Mouse (Mus musculus) adipocyte (in vitro differentiated cells): ENCODE measurements at regions not wholly inside any gene's neighbourhood (a gene's known extent, or its start where the extent isn't known, plus 50 kb on each side); places are given as distances from the start of the nearest gene placed in this dataset.

Experiments
- DNase-seq: peaks from one replicate; pipeline ENCODE4 v3.0.0-alpha.2; 2016; ENCODE audit warnings: low spot score

GRCm38 (mm10) chr1:98192671-98193070 is 97.2 kb upstream of the Pam start:
- DNase-seq = no peak

- no peak for DNase-seq
These were observed 96.6 kb upstream of the Pam start for GRCm38 (mm10) chr1:98192044-98192484.

- DNase-seq = no peak
These were observed 95.9 kb upstream of the Pam start for GRCm38 (mm10) chr1:98191331-98191730.

GRCm38 (mm10) chr1:98190741-98191140 is 95.3 kb upstream of the Pam start:
- no peak for DNase-seq

- DNase-seq = peak; percentile 18
These were observed 94.6 kb upstream of the Pam start for GRCm38 (mm10) chr1:98189991-98190471.

GRCm38 (mm10) chr1:98180372-98180771 is 84.9 kb upstream of the Pam start:
- DNase-seq = no peak

- peak; percentile 62 for DNase-seq
These were observed 83.6 kb upstream of the Pam start for GRCm38 (mm10) chr1:98179030-98179429.

GRCm38 (mm10) chr1:98174811-98175132 is 79.3 kb upstream of the Pam start:
- DNase-seq = no peak

GRCm38 (mm10) chr1:98173907-98174810 is 78.7 kb upstream of the Pam start:
- no peak for DNase-seq

GRCm38 (mm10) chr1:98173431-98173830 is 78.0 kb upstream of the Pam start:
- no peak for DNase-seq

- DNase-seq = peak; percentile 61
These were observed 75.8 kb upstream of the Pam start for GRCm38 (mm10) chr1:98171291-98171690.

- no peak for DNase-seq
These were observed 73.9 kb upstream of the Pam start for GRCm38 (mm10) chr1:98169352-98169751.

- DNase-seq = no peak
These were observed 72.4 kb upstream of the Pam start for GRCm38 (mm10) chr1:98167800-98168199.

GRCm38 (mm10) chr1:98162639-98162927 is 67.1 kb upstream of the Pam start:
- peak; percentile 50 for DNase-seq

GRCm38 (mm10) chr1:98161882-98162638 is 66.6 kb upstream of the Pam start:
- DNase-seq = no peak

GRCm38 (mm10) chr1:98158969-98159368 is 63.5 kb upstream of the Pam start:
- DNase-seq = no peak

- no peak for DNase-seq
These were observed 51.9 kb upstream of the Pam start for GRCm38 (mm10) chr1:98147361-98147760.
